8 mouse cellular contexts compared by ENCODE assay signal in genomic region chr4:133756514-133757268, GRCm38 (mm10). TPM values are rescaled to one million over a fixed set of nuclear protein-coding genes. Genes with fewer than 3 reads are reported as not detected.
DNase-seq lines count a peak whose midpoint lies in the region; ATAC-seq and TF ChIP-seq lines count a peak whose summit lies in the region.

Arid1a (minus strand) TSS chr4:133756769.

- ATAC-seq in heart, embryonic 15.5 days (replicated peaks; ENCODE audit: insufficient number of reproducible peaks, insufficient read depth, low FRiP score, low read depth): peak; percentile 53
- peak; percentile 55 for ATAC-seq in liver, embryonic 14.5 days (ENCODE audit: insufficient read depth)
- peak; percentile 51 for ATAC-seq in neural tube, embryonic 11.5 days (ENCODE audit: insufficient read depth, low FRiP score, low TSS enrichment)
- peak; percentile 71 for ATAC-seq in stomach, postnatal 0 days (ENCODE audit: low FRiP score, low TSS enrichment)

- peak; percentile 19; the same call in 1 of the 2 replicates for TF ChIP-seq EP300 in liver, embryonic 14.5 days (IDR thresholded peaks at IDR 0.05; ENCODE audit: low read depth)
- TF ChIP-seq EP300 in stomach, postnatal 0 days (optimal IDR thresholded peaks at IDR 0.05): peak; percentile 71

- DNase-seq in CD8-positive naive resting alpha-beta T cell, adult 2 months (ENCODE audit: low read depth in 2 of 2, low spot score in 2 of 2): peak; percentile 92 to 95
- peak; percentile 89 for DNase-seq in c-Kit-positive CD71-negative TER-119-negative erythroid progenitor cells, embryonic 14.5 days (ENCODE audit: low read depth)
- peak; percentile 96 for DNase-seq in forebrain, embryonic 10.5 days (ENCODE audit: extremely low spot score, low spot score)
- DNase-seq in kidney, postnatal 25 days: peak; percentile 93 to 96
- peak; percentile 92 to 94 (median 92) for DNase-seq in liver, embryonic 14.5 days (ENCODE audit: low read depth in 3 of 3, low spot score in 3 of 3)
- DNase-seq in neural tube, embryonic 11.5 days (ENCODE audit: low spot score): peak; percentile 93
- peak; percentile 96 for DNase-seq in stomach, postnatal 0 days (ENCODE audit: low spot score)

- peak within 1 kb of the TSS; percentile 100 for H3K4me3 ChIP-seq in forebrain, embryonic 10.5 days
- H3K4me3 ChIP-seq in heart, embryonic 15.5 days: peak within 1 kb of the TSS; percentile 91
- H3K4me3 ChIP-seq in liver, embryonic 14.5 days (ENCODE audit: insufficient read depth in 1 of 2, low read depth in 2 of 2, low read length in 2 of 2): peak within 1 kb of the TSS; percentile 80 to 90
- peak within 1 kb of the TSS; percentile 62 for H3K4me3 ChIP-seq in neural tube, embryonic 11.5 days (ENCODE audit: low read depth, low read length)
- H3K4me3 ChIP-seq in stomach, postnatal 0 days (ENCODE audit: low read depth, low read length): peak within 1 kb of the TSS; percentile 55

- H3K27me3 ChIP-seq in forebrain, embryonic 10.5 days (ENCODE audit: poor library complexity, severe bottlenecking): no peaks in the 10 kb centered on the region
- no peaks in the 10 kb centered on the region for H3K27me3 ChIP-seq in heart, embryonic 15.5 days
- no peaks in the 10 kb centered on the region for H3K27me3 ChIP-seq in liver, embryonic 14.5 days (ENCODE audit: control insufficient read depth, insufficient read depth, low read length)
- no peaks in the 10 kb centered on the region for H3K27me3 ChIP-seq in neural tube, embryonic 11.5 days (ENCODE audit: control insufficient read depth, insufficient read depth, low read length)
- no peaks in the 10 kb centered on the region for H3K27me3 ChIP-seq in stomach, postnatal 0 days (ENCODE audit: control insufficient read depth, insufficient read depth, low read length)

- peak within 1 kb of the TSS; percentile 100 for H3K27ac ChIP-seq in forebrain, embryonic 10.5 days
- peak within 1 kb of the TSS; percentile 100 for H3K27ac ChIP-seq in heart, embryonic 15.5 days
- peak within 1 kb of the TSS; percentile 94 for H3K27ac ChIP-seq in liver, embryonic 14.5 days
- H3K27ac ChIP-seq in neural tube, embryonic 11.5 days (ENCODE audit: low read depth, low read length): peak within 1 kb of the TSS; percentile 100
- H3K27ac ChIP-seq in stomach, postnatal 0 days (replicated peaks): peak within 1 kb of the TSS; percentile 100

- peak within 1 kb of the TSS; percentile 90 for H3K4me2 ChIP-seq in heart, embryonic 15.5 days
- peak within 1 kb of the TSS; percentile 76 for H3K4me2 ChIP-seq in liver, embryonic 14.5 days (ENCODE audit: low read depth)
- peak within 1 kb of the TSS; percentile 99 for H3K4me2 ChIP-seq in neural tube, embryonic 11.5 days (ENCODE audit: low read depth)
- peak within 1 kb of the TSS; percentile 97 for H3K4me2 ChIP-seq in stomach, postnatal 0 days (replicated peaks; ENCODE audit: low read depth)

- peak within 1 kb of the TSS; percentile 76 for H3K9ac ChIP-seq in heart, embryonic 15.5 days
- peak within 1 kb of the TSS; percentile 99 for H3K9ac ChIP-seq in liver, embryonic 14.5 days (replicated peaks)
- H3K9ac ChIP-seq in neural tube, embryonic 11.5 days (ENCODE audit: low read length): peak within 1 kb of the TSS; percentile 89
- peak within 1 kb of the TSS; percentile 79 for H3K9ac ChIP-seq in stomach, postnatal 0 days (ENCODE audit: low read length)

- peaks cover 36% of the 10 kb centered on the region for H3K4me1 ChIP-seq in forebrain, embryonic 10.5 days
- H3K4me1 ChIP-seq in heart, embryonic 15.5 days (replicated peaks): peaks cover 21% of the 10 kb centered on the region
- peaks cover 16 to 22% of the 10 kb centered on the region in 2 experiments for H3K4me1 ChIP-seq in liver, embryonic 14.5 days (replicated peaks; ENCODE audit: control insufficient read depth in 2 of 2, insufficient read depth in 2 of 2, low read length in 1 of 2)
- peaks cover 17% of the 10 kb centered on the region for H3K4me1 ChIP-seq in neural tube, embryonic 11.5 days (ENCODE audit: control insufficient read depth, insufficient read depth, low read length)
- H3K4me1 ChIP-seq in stomach, postnatal 0 days (replicated peaks; ENCODE audit: control insufficient read depth, insufficient read depth): peaks cover 10% of the 10 kb centered on the region

- peaks cover 8% of the 10 kb centered on the region; the same call in 1 of the 2 replicates for H3K36me3 ChIP-seq in forebrain, embryonic 10.5 days (replicated peaks)
- no peaks in the 10 kb centered on the region for H3K36me3 ChIP-seq in heart, embryonic 15.5 days
- no peaks in the 10 kb centered on the region for H3K36me3 ChIP-seq in liver, embryonic 14.5 days (replicated peaks; ENCODE audit: control insufficient read depth, insufficient read depth, low read depth)
- H3K36me3 ChIP-seq in neural tube, embryonic 11.5 days (ENCODE audit: control insufficient read depth, insufficient read depth, low read length): no peaks in the 10 kb centered on the region
- no peaks in the 10 kb centered on the region for H3K36me3 ChIP-seq in stomach, postnatal 0 days (ENCODE audit: control insufficient read depth, insufficient read depth, low read length)

- WGBS in forebrain, embryonic 10.5 days: under 1% methylated on average over 40 of the region's 40 CpGs
- under 1% methylated on average over 40 of the region's 40 CpGs for WGBS in heart, embryonic 15.5 days
- under 1% methylated on average over 40 of the region's 40 CpGs for WGBS in liver, embryonic 14.5 days (ENCODE audit: insufficient replicate concordance)
- WGBS in neural tube, embryonic 11.5 days: 0% methylated on average over 40 of the region's 40 CpGs
- WGBS in stomach, postnatal 0 days: under 1% methylated on average over 39 of the region's 40 CpGs

- no peaks in the 10 kb centered on the region for H3K9me3 ChIP-seq in forebrain, embryonic 10.5 days
- H3K9me3 ChIP-seq in heart, embryonic 15.5 days (replicated peaks): no peaks in the 10 kb centered on the region
- no peaks in the 10 kb centered on the region for H3K9me3 ChIP-seq in liver, embryonic 14.5 days (ENCODE audit: control insufficient read depth, low read length)
- no peaks in the 10 kb centered on the region for H3K9me3 ChIP-seq in neural tube, embryonic 11.5 days (ENCODE audit: control insufficient read depth, low read length)
- H3K9me3 ChIP-seq in stomach, postnatal 0 days (ENCODE audit: control insufficient read depth, low read length): no peaks in the 10 kb centered on the region

- TF ChIP-seq CTCF in liver, embryonic 14.5 days (IDR thresholded peaks at IDR 0.05; ENCODE audit: low read depth): no peak
- TF ChIP-seq CTCF in stomach, postnatal 0 days (IDR thresholded peaks at IDR 0.05; ENCODE audit: low read depth): no peak

RNA-seq across cellular contexts. Expression of gene Arid1a, which starts in this region (rescaled TPM):
- polyA plus RNA-seq in forebrain, embryonic 10.5 days (2016; fragmentation: Nextera tagmentation; extraction: Ambion mirVana): 35.3 and 38.8 TPM in 2 replicates
- polyA plus RNA-seq in heart, embryonic 15.5 days (2015; fragmentation: Nextera tagmentation; extraction: Ambion mirVana): 16.5 and 20.4 TPM in 2 replicates
- 11.9 and 12.0 TPM in 2 replicates for polyA plus RNA-seq in liver, embryonic 14.5 days (2012; rRNA removed)
- polyA plus RNA-seq in liver, embryonic 14.5 days (2014; fragmentation: Nextera tagmentation; extraction: Ambion mirVana): 7.4 and 7.8 TPM in 2 replicates
- 42.5 and 43.1 TPM in 2 replicates for polyA plus RNA-seq in neural tube, embryonic 11.5 days (2014; fragmentation: Nextera tagmentation; extraction: Ambion mirVana)
- polyA plus RNA-seq in stomach, postnatal 0 days (2015; fragmentation: Nextera tagmentation; extraction: Ambion mirVana): 8.7 and 9.7 TPM in 2 replicates

Comparison
In these comparisons a context has a peak if more than half of its experiments do, and no peak if none do; other contexts are left out.
1. Peak in every context shown above with its lines: DNase-seq, ATAC-seq, H3K4me3 ChIP-seq and H3K27ac ChIP-seq.